Comparison of ENCODE assay signal across 15 mouse cellular contexts in genomic region chr11:35703471-35703870, GRCm38 (mm10).
DNase-seq lines count a peak whose midpoint lies in the region; ATAC-seq and TF ChIP-seq lines count a peak whose summit lies in the region.
"Had no signal": no experiment of that assay in that cellular context is flagged by ENCODE, and none has a peak within 500 bp of the region (broad histone marks: within the 10 kb centered on the region; RNA-seq: fewer than 3 reads in every experiment).

No protein-coding gene starts in this region.

- H3K4me1 ChIP-seq in intestine, postnatal 0 days (replicated peaks; ENCODE audit: control insufficient read depth, insufficient read depth, low read length): no peaks in the 10 kb centered on the region
- H3K4me1 ChIP-seq in intestine, embryonic 16.5 days (ENCODE audit: control insufficient read depth, insufficient read depth, low read length): no peaks in the 10 kb centered on the region
- no peaks in the 10 kb centered on the region for H3K4me1 ChIP-seq in midbrain, postnatal 0 days (ENCODE audit: insufficient read depth, low read length)
- no peaks in the 10 kb centered on the region for H3K4me1 ChIP-seq in midbrain, embryonic 11.5 days (ENCODE audit: control insufficient read depth, insufficient read depth, low read length)
- H3K4me1 ChIP-seq in bone marrow, adult 2 months (ENCODE audit: control insufficient read depth, insufficient read depth, low read length): no peaks in the 10 kb centered on the region
- no peaks in the 10 kb centered on the region for H3K4me1 ChIP-seq in thymus, adult 2 months (replicated peaks; ENCODE audit: control insufficient read depth, insufficient read depth, low read length)
- H3K4me1 ChIP-seq: embryonic facial prominence, embryonic 12.5 days; forebrain, embryonic 12.5 days; midbrain, embryonic 13.5 days had no signal

- no peak overlapping the region for H3K4me3 ChIP-seq in intestine, postnatal 0 days (ENCODE audit: low read depth, low read length)
- no peak overlapping the region for H3K4me3 ChIP-seq in intestine, embryonic 16.5 days (ENCODE audit: low read length)
- H3K4me3 ChIP-seq in midbrain, postnatal 0 days (ENCODE audit: low read depth, low read length): no peak overlapping the region
- no peak overlapping the region for H3K4me3 ChIP-seq in midbrain, embryonic 11.5 days (ENCODE audit: low read depth, low read length)
- H3K4me3 ChIP-seq in bone marrow, adult 2 months (replicated peaks; ENCODE audit: control insufficient read depth, low read depth, low read length): no peak overlapping the region
- no peak overlapping the region for H3K4me3 ChIP-seq in thymus, adult 2 months (ENCODE audit: control insufficient read depth, insufficient read depth, low read length)
- H3K4me3 ChIP-seq: embryonic facial prominence, embryonic 12.5 days; forebrain, embryonic 12.5 days; midbrain, embryonic 13.5 days had no signal

- H3K27me3 ChIP-seq in intestine, postnatal 0 days (replicated peaks; ENCODE audit: control insufficient read depth, insufficient read depth, low read length): no peaks in the 10 kb centered on the region
- no peaks in the 10 kb centered on the region for H3K27me3 ChIP-seq in intestine, embryonic 16.5 days (replicated peaks; ENCODE audit: control insufficient read depth, insufficient read depth, low read length)
- no peaks in the 10 kb centered on the region for H3K27me3 ChIP-seq in midbrain, postnatal 0 days (ENCODE audit: insufficient read depth, low read length)
- H3K27me3 ChIP-seq in midbrain, embryonic 11.5 days (ENCODE audit: control insufficient read depth, insufficient read depth, low read length): no peaks in the 10 kb centered on the region
- H3K27me3 ChIP-seq in thymus, adult 2 months (ENCODE audit: control insufficient read depth, insufficient read depth, low read length): no peaks in the 10 kb centered on the region
- H3K27me3 ChIP-seq: embryonic facial prominence, embryonic 12.5 days; forebrain, embryonic 12.5 days; midbrain, embryonic 13.5 days had no signal

- no peak overlapping the region for H3K4me2 ChIP-seq in intestine, postnatal 0 days (replicated peaks; ENCODE audit: low read depth)
- H3K4me2 ChIP-seq in intestine, embryonic 16.5 days (ENCODE audit: low read depth, low read length): no peak overlapping the region
- H3K4me2 ChIP-seq in midbrain, postnatal 0 days (ENCODE audit: low read depth, low read length, poor library complexity, severe bottlenecking): no peak overlapping the region
- H3K4me2 ChIP-seq in midbrain, embryonic 11.5 days: no peak overlapping the region
- H3K4me2 ChIP-seq: embryonic facial prominence, embryonic 12.5 days; forebrain, embryonic 12.5 days; midbrain, embryonic 13.5 days had no signal

- peak; percentile 69 for TF ChIP-seq CTCF in intestine, postnatal 0 days (IDR thresholded peaks at IDR 0.05; ENCODE audit: low read depth)
- TF ChIP-seq CTCF in midbrain, postnatal 0 days (IDR thresholded peaks at IDR 0.05): peak; percentile 52
- TF ChIP-seq CTCF in bone marrow, adult 2 months (IDR thresholded peaks at IDR 0.05; ENCODE audit: control insufficient read depth, insufficient read depth, low read length): peak; percentile 51; the same call in 1 of the 2 replicates
- TF ChIP-seq CTCF in thymus, adult 2 months (IDR thresholded peaks at IDR 0.05; ENCODE audit: borderline replicate concordance, control insufficient read depth, extremely low read depth, insufficient read depth, low read length, poor library complexity): no peak

- no peak overlapping the region for H3K9ac ChIP-seq in intestine, postnatal 0 days (ENCODE audit: low read depth, low read length)
- H3K9ac ChIP-seq in intestine, embryonic 16.5 days (ENCODE audit: low read depth, low read length): no peak overlapping the region
- no peak overlapping the region for H3K9ac ChIP-seq in midbrain, postnatal 0 days (replicated peaks; ENCODE audit: low read length, poor library complexity, severe bottlenecking)
- H3K9ac ChIP-seq in midbrain, embryonic 11.5 days (ENCODE audit: low read length): no peak overlapping the region
- H3K9ac ChIP-seq: embryonic facial prominence, embryonic 12.5 days; forebrain, embryonic 12.5 days; midbrain, embryonic 13.5 days had no signal

- WGBS in intestine, postnatal 0 days: 73% methylated on average over 4 of the region's 4 CpGs
- 71% methylated on average over 4 of the region's 4 CpGs for WGBS in intestine, embryonic 16.5 days
- WGBS in midbrain, postnatal 0 days: 70% methylated on average over 4 of the region's 4 CpGs
- 74% methylated on average over 4 of the region's 4 CpGs for WGBS in midbrain, embryonic 11.5 days
- WGBS in bone marrow, adult 2 months: 64% methylated on average over 4 of the region's 4 CpGs
- 82% methylated on average over 4 of the region's 4 CpGs for WGBS in thymus, adult 2 months

- H3K36me3 ChIP-seq in intestine, postnatal 0 days (ENCODE audit: control insufficient read depth, insufficient read depth): peaks cover 3% of the 10 kb centered on the region; the same call in 1 of the 2 replicates
- 0 out of 2 replicates have a peak, but pooled peaks cover 9% of the 10 kb centered on the region for H3K36me3 ChIP-seq in intestine, embryonic 16.5 days (ENCODE audit: control insufficient read depth, insufficient read depth, low read length)
- H3K36me3 ChIP-seq in midbrain, postnatal 0 days (ENCODE audit: insufficient read depth, low read length): no peaks in the 10 kb centered on the region
- H3K36me3 ChIP-seq in midbrain, embryonic 11.5 days (ENCODE audit: control insufficient read depth, insufficient read depth, low read length): no peaks in the 10 kb centered on the region; the same call in 1 of the 2 replicates
- no peaks in the 10 kb centered on the region for H3K36me3 ChIP-seq in thymus, adult 2 months (ENCODE audit: control insufficient read depth, insufficient read depth, low read length)
- H3K36me3 ChIP-seq: forebrain, embryonic 12.5 days had no signal

- ATAC-seq in intestine, postnatal 0 days: no peak
- ATAC-seq in intestine, embryonic 16.5 days: no peak
- ATAC-seq in midbrain, postnatal 0 days (ENCODE audit: low FRiP score): no peak
- ATAC-seq in midbrain, embryonic 11.5 days (ENCODE audit: low FRiP score): no peak
- ATAC-seq: inflammation-experienced regulatory T-cells, adult 6 months; midbrain, embryonic 13.5 days had no signal

- no peak overlapping the region for H3K27ac ChIP-seq in intestine, postnatal 0 days (ENCODE audit: low read depth, low read length)
- no peak overlapping the region for H3K27ac ChIP-seq in intestine, embryonic 16.5 days (ENCODE audit: low read length)
- no peak overlapping the region for H3K27ac ChIP-seq in midbrain, postnatal 0 days (ENCODE audit: low read depth, low read length)
- no peak overlapping the region for H3K27ac ChIP-seq in midbrain, embryonic 11.5 days (ENCODE audit: low read depth, low read length)
- H3K27ac ChIP-seq in bone marrow, adult 2 months (ENCODE audit: control insufficient read depth, insufficient read depth, low read depth, low read length, poor library complexity): no peak overlapping the region
- H3K27ac ChIP-seq in thymus, adult 2 months (ENCODE audit: control insufficient read depth, insufficient read depth, low read length): no peak overlapping the region
- H3K27ac ChIP-seq: embryonic facial prominence, embryonic 12.5 days; forebrain, embryonic 12.5 days; midbrain, embryonic 13.5 days had no signal

- H3K9me3 ChIP-seq in intestine, postnatal 0 days (ENCODE audit: control insufficient read depth): no peaks in the 10 kb centered on the region
- H3K9me3 ChIP-seq in intestine, embryonic 16.5 days (ENCODE audit: control insufficient read depth, low read length): 0 out of 2 replicates have a peak, but pooled peaks cover 7% of the 10 kb centered on the region
- H3K9me3 ChIP-seq in midbrain, postnatal 0 days (ENCODE audit: low read length): no peaks in the 10 kb centered on the region
- H3K9me3 ChIP-seq in midbrain, embryonic 11.5 days (ENCODE audit: control insufficient read depth, low read length): no peaks in the 10 kb centered on the region; the same call in 1 of the 2 replicates
- H3K9me3 ChIP-seq: midbrain, embryonic 13.5 days had no signal

- no peak for TF ChIP-seq POLR2A in bone marrow, adult 2 months (IDR thresholded peaks at IDR 0.05; ENCODE audit: borderline replicate concordance, control insufficient read depth, low read depth, low read length)
- no peak for TF ChIP-seq POLR2A in thymus, adult 2 months (IDR thresholded peaks at IDR 0.05; ENCODE audit: control insufficient read depth, extremely low read depth, insufficient read depth, low read length, poor library complexity)

- no peak for DNase-seq in midbrain, postnatal 0 days (ENCODE audit: low spot score)
- no peak for DNase-seq in midbrain, embryonic 11.5 days (ENCODE audit: low spot score, missing footprints)
- no peak for DNase-seq in urinary bladder, postnatal 25 days (ENCODE audit: low spot score)
- DNase-seq in thymus, adult 2 months: no peak
- DNase-seq: adrenal gland, postnatal 10 days; cerebellum, adult 9-11 months; gastrocnemius, postnatal 25 days; thymus, postnatal 4 days had no signal
